Mouse (Mus musculus) E14TG2a.4 (cell line): ENCODE data around the gene Mmp28.

ENCODE experiments used
- CTCF ChIP-seq: conservative IDR thresholded peaks from 2 replicates; pipeline ENCODE4 v1.5.1; 2014; ENCODE audit warnings: low read length
- NANOG ChIP-seq: IDR thresholded peaks from 2 replicates; pipeline ENCODE4 v1.6.1; 2014; ENCODE audit warnings: borderline replicate concordance, low read length, mixed read lengths
- POU5F1 ChIP-seq: IDR thresholded peaks from 2 replicates; pipeline ENCODE4 v1.6.1; 2014; ENCODE audit warnings: low read length, borderline replicate concordance

- TF ChIP-seq CTCF (no peak), POU5F1 (no peak), NANOG (no peak)
Observed at GRCm38 (mm10) chr11:83426964-83427363, 35.9 kb downstream of the Mmp28 start.
